Mouse (Mus musculus): ENCODE data around the gene Mical3.

The Mical3 gene

GRCm38 (mm10) chr6:121109998-121110603, 20.7 kb downstream of the Mical3 start:
- peak; percentile 89 for DNase-seq (ENCODE audit: low read depth, low spot score)

- DNase-seq (ENCODE audit: low read depth, low spot score), result peak; percentile 38
These were observed 21.4 kb downstream of the Mical3 start for GRCm38 (mm10) chr6:121109181-121109981.

GRCm38 (mm10) chr6:121108075-121108474, 22.7 kb downstream of the Mical3 start:
- no peak for DNase-seq (ENCODE audit: low read depth, low spot score)

- DNase-seq (ENCODE audit: low read depth, low spot score), result peak; percentile 18
These were observed 23.9 kb downstream of the Mical3 start for GRCm38 (mm10) chr6:121106711-121107405.

GRCm38 (mm10) chr6:121105726-121106125, 25.1 kb downstream of the Mical3 start:
- DNase-seq (ENCODE audit: low read depth, low spot score), result no peak

GRCm38 (mm10) chr6:121103406-121104171, 27.2 kb downstream of the Mical3 start:
- DNase-seq (ENCODE audit: low read depth, low spot score), result peak; percentile 88

- no peak for DNase-seq (ENCODE audit: low read depth, low spot score)
These were observed 27.9 kb downstream of the Mical3 start for GRCm38 (mm10) chr6:121102941-121103340.

GRCm38 (mm10) chr6:121102084-121102483, 28.7 kb downstream of the Mical3 start:
- DNase-seq (ENCODE audit: low read depth, low spot score), result no peak

- DNase-seq (ENCODE audit: low read depth, low spot score), result no peak
These were observed 29.6 kb downstream of the Mical3 start for GRCm38 (mm10) chr6:121101201-121101600.

- DNase-seq (ENCODE audit: low read depth, low spot score), result no peak
These were observed 31.0 kb downstream of the Mical3 start for GRCm38 (mm10) chr6:121099831-121100230.

- no peak for DNase-seq (ENCODE audit: low read depth, low spot score)
These were observed 31.6 kb downstream of the Mical3 start for GRCm38 (mm10) chr6:121099228-121099608.

GRCm38 (mm10) chr6:121098511-121099227, 32.1 kb downstream of the Mical3 start:
- no peak for DNase-seq (ENCODE audit: low read depth, low spot score)

- no peak for DNase-seq (ENCODE audit: low read depth, low spot score)
These were observed 32.7 kb downstream of the Mical3 start for GRCm38 (mm10) chr6:121098109-121098508.

- no peak for DNase-seq (ENCODE audit: low read depth, low spot score)
These were observed 33.9 kb downstream of the Mical3 start for GRCm38 (mm10) chr6:121096862-121097261.

- DNase-seq (ENCODE audit: low read depth, low spot score), result no peak
These were observed 34.4 kb downstream of the Mical3 start for GRCm38 (mm10) chr6:121096390-121096789.

- DNase-seq (ENCODE audit: low read depth, low spot score), result no peak
These were observed 37.0 kb downstream of the Mical3 start for GRCm38 (mm10) chr6:121093662-121094408.

- no peak for DNase-seq (ENCODE audit: low read depth, low spot score)
These were observed 40.0 kb downstream of the Mical3 start for GRCm38 (mm10) chr6:121090786-121091185.

GRCm38 (mm10) chr6:121087586-121088245, 43.1 kb downstream of the Mical3 start:
- no peak for DNase-seq (ENCODE audit: low read depth, low spot score)

GRCm38 (mm10) chr6:121087127-121087526, 43.7 kb downstream of the Mical3 start:
- no peak for DNase-seq (ENCODE audit: low read depth, low spot score)

- DNase-seq (ENCODE audit: low read depth, low spot score), result no peak
These were observed 44.6 kb downstream of the Mical3 start for GRCm38 (mm10) chr6:121086226-121086625.
